ENCODE assay signal across 7 mouse cellular contexts in genomic region chr15:89149271-89150040, GRCm38 (mm10). TPM values are rescaled to one million over a fixed set of nuclear protein-coding genes. Genes with fewer than 3 reads are reported as not detected.
DNase-seq lines count a peak whose midpoint lies in the region; ATAC-seq and TF ChIP-seq lines count a peak whose summit lies in the region.

Gene Mapk11, minus strand, starts transcription at chr15:89149628.

- 0% methylated on average over 46 of the region's 61 CpGs for WGBS in forebrain, embryonic 13.5 days
- under 1% methylated on average over 60 of the region's 61 CpGs for WGBS in hindbrain, postnatal 0 days
- WGBS in limb, embryonic 11.5 days: under 1% methylated on average over 57 of the region's 61 CpGs
- WGBS in midbrain, embryonic 12.5 days: under 1% methylated on average over 51 of the region's 61 CpGs

- no peaks in the 10 kb centered on the region for H3K27me3 ChIP-seq in forebrain, embryonic 13.5 days
- H3K27me3 ChIP-seq in hindbrain, postnatal 0 days (ENCODE audit: insufficient read depth, low read length): no peaks in the 10 kb centered on the region
- peaks cover 13% of the 10 kb centered on the region; the same call in 1 of the 2 replicates for H3K27me3 ChIP-seq in limb, embryonic 11.5 days (ENCODE audit: control insufficient read depth, insufficient read depth, low read length)
- H3K27me3 ChIP-seq in midbrain, embryonic 12.5 days: peaks cover 12% of the 10 kb centered on the region

- DNase-seq in NIH3T3 (ENCODE audit: low read depth): peak; percentile 61
- peak; percentile 69 for DNase-seq in hindbrain, postnatal 0 days (ENCODE audit: low spot score)
- peak; percentile 63 for DNase-seq in limb, embryonic 11.5 days (ENCODE audit: low spot score)
- DNase-seq in thymus, postnatal 0 days (ENCODE audit: low spot score): peak; percentile 65

- H3K4me3 ChIP-seq in forebrain, embryonic 13.5 days: peak within 1 kb of the TSS; percentile 75
- peak within 1 kb of the TSS; percentile 74 for H3K4me3 ChIP-seq in hindbrain, postnatal 0 days (ENCODE audit: low read length)
- peak within 1 kb of the TSS; percentile 67 for H3K4me3 ChIP-seq in limb, embryonic 11.5 days (ENCODE audit: low read depth, low read length)
- H3K4me3 ChIP-seq in midbrain, embryonic 12.5 days: peak within 1 kb of the TSS; percentile 82

- no peaks in the 10 kb centered on the region for H3K9me3 ChIP-seq in forebrain, embryonic 13.5 days (replicated peaks)
- H3K9me3 ChIP-seq in hindbrain, postnatal 0 days (ENCODE audit: low read length): no peaks in the 10 kb centered on the region
- no peaks in the 10 kb centered on the region for H3K9me3 ChIP-seq in limb, embryonic 11.5 days (ENCODE audit: control insufficient read depth, low read length)
- no peaks in the 10 kb centered on the region for H3K9me3 ChIP-seq in midbrain, embryonic 12.5 days

- H3K4me1 ChIP-seq in forebrain, embryonic 13.5 days: peaks cover 50% of the 10 kb centered on the region
- peaks cover 20% of the 10 kb centered on the region for H3K4me1 ChIP-seq in hindbrain, postnatal 0 days (ENCODE audit: insufficient read depth, low read length)
- peaks cover 21% of the 10 kb centered on the region for H3K4me1 ChIP-seq in limb, embryonic 11.5 days (ENCODE audit: control insufficient read depth, insufficient read depth, low read length)
- H3K4me1 ChIP-seq in midbrain, embryonic 12.5 days: peaks cover 48% of the 10 kb centered on the region

- no peak for TF ChIP-seq CTCF in hindbrain, postnatal 0 days (IDR thresholded peaks at IDR 0.05; ENCODE audit: low read depth)

- H3K27ac ChIP-seq in forebrain, embryonic 13.5 days: peak within 1 kb of the TSS; percentile 89
- H3K27ac ChIP-seq in hindbrain, postnatal 0 days: peak within 1 kb of the TSS; percentile 72
- 0 out of 2 replicates have a peak within 1 kb of the TSS, but pooled peaks have one; percentile 42 for H3K27ac ChIP-seq in limb, embryonic 11.5 days (replicated peaks; ENCODE audit: low read depth, low read length)
- H3K27ac ChIP-seq in midbrain, embryonic 12.5 days (replicated peaks): peak within 1 kb of the TSS; percentile 90

- peak within 1 kb of the TSS; percentile 88 for H3K9ac ChIP-seq in forebrain, embryonic 13.5 days
- H3K9ac ChIP-seq in hindbrain, postnatal 0 days (replicated peaks; ENCODE audit: low read length): peak within 1 kb of the TSS; percentile 76
- peak within 1 kb of the TSS; percentile 79 for H3K9ac ChIP-seq in limb, embryonic 11.5 days (ENCODE audit: low read length)
- peak within 1 kb of the TSS; percentile 95 for H3K9ac ChIP-seq in midbrain, embryonic 12.5 days (replicated peaks)

- peak within 1 kb of the TSS; percentile 78 for H3K4me2 ChIP-seq in forebrain, embryonic 13.5 days
- H3K4me2 ChIP-seq in hindbrain, postnatal 0 days (ENCODE audit: low read depth, low read length): peak within 1 kb of the TSS; percentile 81
- peak within 1 kb of the TSS; percentile 96 for H3K4me2 ChIP-seq in limb, embryonic 11.5 days (ENCODE audit: low read depth, severe bottlenecking)
- peak within 1 kb of the TSS; percentile 78 for H3K4me2 ChIP-seq in midbrain, embryonic 12.5 days (replicated peaks)

- ATAC-seq in CD4-positive, CD25-positive, alpha-beta regulatory T cell, adult 4 months: peak; percentile 70
- ATAC-seq in forebrain, embryonic 13.5 days: peak; percentile 73
- peak; percentile 54 for ATAC-seq in hindbrain, postnatal 0 days
- peak; percentile 49; the same call in 1 of the 2 replicates for ATAC-seq in limb, embryonic 11.5 days (ENCODE audit: insufficient number of reproducible peaks, low FRiP score, low TSS enrichment, low read depth)
- ATAC-seq in midbrain, embryonic 12.5 days (ENCODE audit: low FRiP score, low read depth): peak; percentile 70

- H3K36me3 ChIP-seq in forebrain, embryonic 13.5 days (ENCODE audit: poor library complexity, severe bottlenecking): peaks cover 30% of the 10 kb centered on the region
- peaks cover 8% of the 10 kb centered on the region; the same call in 1 of the 2 replicates for H3K36me3 ChIP-seq in hindbrain, postnatal 0 days (ENCODE audit: insufficient read depth, low read length)
- H3K36me3 ChIP-seq in limb, embryonic 11.5 days (ENCODE audit: control insufficient read depth, insufficient read depth, low read length): peaks cover 3% of the 10 kb centered on the region; the same call in 1 of the 2 replicates
- H3K36me3 ChIP-seq in midbrain, embryonic 12.5 days: peaks cover 27% of the 10 kb centered on the region

RNA-seq across cellular contexts. Expression of gene Mapk11, which starts in this region (rescaled TPM):
- polyA plus RNA-seq in CD4-positive, CD25-positive, alpha-beta regulatory T cell, adult 4 months (2017; shearing (Covaris generic)): 10 to 100 TPM; 21.7 to 39.5 TPM
- polyA plus RNA-seq in forebrain, embryonic 13.5 days (2015; fragmentation: Nextera tagmentation; extraction: Ambion mirVana): 43.0 and 45.5 TPM in 2 replicates
- 19.7 and 30.6 TPM in 2 replicates for total RNA-seq in hindbrain, postnatal 0 days (2014; rRNA removed)
- polyA plus RNA-seq in hindbrain, postnatal 0 days (2015; fragmentation: Nextera tagmentation; extraction: Ambion mirVana): 15.8 and 17.8 TPM in 2 replicates
- 15.3 and 16.6 TPM in 2 replicates for polyA plus RNA-seq in limb, embryonic 11.5 days (2014; fragmentation: Nextera tagmentation; extraction: Ambion mirVana)
- 45.7 and 50.2 TPM in 2 replicates for polyA plus RNA-seq in midbrain, embryonic 12.5 days (2016; fragmentation: Nextera tagmentation; extraction: Ambion mirVana)
- 4.9 and 5.6 TPM in 2 replicates for polyA plus RNA-seq in thymus, postnatal 0 days (2015; fragmentation: Nextera tagmentation; extraction: Ambion mirVana)

Comparison
In these comparisons a context has a peak if more than half of its experiments do, and no peak if none do; other contexts are left out.
1. Peak in every context shown above with its lines: DNase-seq, ATAC-seq, H3K4me3 ChIP-seq and H3K27ac ChIP-seq.